Mouse (Mus musculus) NIH3T3 (cell line): ENCODE results near the gene Cobll1.

Experiments
- DNase-seq: peaks from one replicate; pipeline ENCODE4 v3.0.0-alpha.2; 2012; ENCODE audit warnings: low read depth

Gene Cobll1

GRCm38 (mm10) chr2:65237116-65237515 lies 2.1 kb downstream of the Cobll1 start:
- DNase-seq: peak; percentile 73

- DNase-seq: no peak
These were observed 2.6 kb downstream of the Cobll1 start for GRCm38 (mm10) chr2:65236644-65237043.

- no peak for DNase-seq
These were observed 6.3 kb downstream of the Cobll1 start for GRCm38 (mm10) chr2:65232756-65233535.

GRCm38 (mm10) chr2:65228426-65228825 lies 10.8 kb downstream of the Cobll1 start:
- no peak for DNase-seq

GRCm38 (mm10) chr2:65227898-65228290 lies 11.3 kb downstream of the Cobll1 start:
- DNase-seq: no peak

- peak; percentile 47 for DNase-seq
These were observed 11.9 kb downstream of the Cobll1 start for GRCm38 (mm10) chr2:65227154-65227897.

GRCm38 (mm10) chr2:65226494-65226893 lies 12.7 kb downstream of the Cobll1 start:
- no peak for DNase-seq

GRCm38 (mm10) chr2:65223956-65224735 lies 15.1 kb downstream of the Cobll1 start:
- no peak for DNase-seq

GRCm38 (mm10) chr2:65223012-65223411 lies 16.2 kb downstream of the Cobll1 start:
- peak; percentile 69 for DNase-seq

- DNase-seq: no peak
These were observed 17.6 kb downstream of the Cobll1 start for GRCm38 (mm10) chr2:65221646-65222045.

- no peak for DNase-seq
These were observed 18.6 kb downstream of the Cobll1 start for GRCm38 (mm10) chr2:65220563-65220962.

- no peak for DNase-seq
These were observed 19.6 kb downstream of the Cobll1 start for GRCm38 (mm10) chr2:65219375-65220135.

- DNase-seq: peak; percentile 46
These were observed 20.9 kb downstream of the Cobll1 start for GRCm38 (mm10) chr2:65218318-65218717.

GRCm38 (mm10) chr2:65217677-65218076 lies 21.5 kb downstream of the Cobll1 start:
- DNase-seq: no peak

GRCm38 (mm10) chr2:65216163-65216562 lies 23.0 kb downstream of the Cobll1 start:
- DNase-seq: no peak

- no peak for DNase-seq
These were observed 24.6 kb downstream of the Cobll1 start for GRCm38 (mm10) chr2:65214556-65214955.

- DNase-seq: no peak
These were observed 25.5 kb downstream of the Cobll1 start for GRCm38 (mm10) chr2:65213675-65214074.

- DNase-seq: no peak
These were observed 27.6 kb downstream of the Cobll1 start for GRCm38 (mm10) chr2:65211620-65212019.

- no peak for DNase-seq
These were observed 31.5 kb downstream of the Cobll1 start for GRCm38 (mm10) chr2:65207750-65208149.

GRCm38 (mm10) chr2:65203699-65204098 lies 35.5 kb downstream of the Cobll1 start:
- no peak for DNase-seq

GRCm38 (mm10) chr2:65199706-65200105 lies 39.5 kb downstream of the Cobll1 start:
- no peak for DNase-seq

- no peak for DNase-seq
These were observed 40.6 kb downstream of the Cobll1 start for GRCm38 (mm10) chr2:65198605-65199004.
